Mouse (Mus musculus) limb, embryonic 14.5 days (tissue): Measurements from ENCODE around the gene Slc19a1. TPM values are rescaled to one million over a fixed set of nuclear protein-coding genes. Genes with fewer than 3 reads are reported as not detected.
A peak's percentile ranks its signal among the peaks of the same experiment; 100 is the strongest.

Experiments used
- ATAC-seq: fragments of 200-750 bp; cut with Nextera tagmentation; 2 replicates; pipeline ENCODE4 v1.8.0; 2017; ENCODE audit warnings: low read depth, moderate number of reproducible peaks, moderate TSS enrichment; ENCODE audit not compliant: low FRiP score
- DNase-seq: peaks from one replicate; pipeline ENCODE4 v3.0.0-alpha.2; 2015; ENCODE audit warnings: low spot score
- H3K27ac ChIP-seq: fragments of 300-500 bp; sonication (generic); replicated peaks from 2 replicates; pipeline ENCODE4 v1.5.1; 2014; ENCODE audit warnings: low read depth, mild to moderate bottlenecking, low read length, moderate library complexity, mixed read lengths
- H3K27me3 ChIP-seq: fragments of 300-500 bp; sonication (generic); 2 replicates; pipeline ENCODE4 v1.6.1; 2014; ENCODE audit warnings: low read length, mixed read lengths; ENCODE audit not compliant: control insufficient read depth, insufficient read depth
- H3K36me3 ChIP-seq: fragments of 300-500 bp; sonication (generic); 2 replicates; pipeline ENCODE4 v1.6.1; 2014; ENCODE audit warnings: mild to moderate bottlenecking, low read length, moderate library complexity, mixed read lengths; ENCODE audit not compliant: control insufficient read depth, insufficient read depth
- H3K4me1 ChIP-seq: fragments of 300-500 bp; sonication (generic); 2 replicates; pipeline ENCODE4 v1.6.1; 2014; ENCODE audit warnings: antibody characterized with exemption, low read length, mixed read lengths; ENCODE audit not compliant: control insufficient read depth, insufficient read depth
- H3K4me2 ChIP-seq: fragments of 300-500 bp; sonication (generic); replicated peaks from 2 replicates; pipeline ENCODE4 v1.6.1; 2014; ENCODE audit warnings: low read depth, mild to moderate bottlenecking, low read length, moderate library complexity; ENCODE audit not compliant: severe bottlenecking
- H3K4me3 ChIP-seq: fragments of 300-500 bp; sonication (generic); replicated peaks from 2 replicates; pipeline ENCODE4 v1.5.1; 2014; ENCODE audit warnings: low read length
- H3K9ac ChIP-seq: fragments of 300-500 bp; sonication (generic); 2 replicates; pipeline ENCODE4 v1.6.1; 2014; ENCODE audit warnings: mild to moderate bottlenecking, low read depth, low read length, moderate library complexity; ENCODE audit not compliant: severe bottlenecking
- H3K9me3 ChIP-seq: fragments of 300-500 bp; sonication (generic); 2 replicates; pipeline ENCODE4 v1.6.1; 2016; ENCODE audit warnings: low read length; ENCODE audit not compliant: control insufficient read depth
- POLR2A ChIP-seq: fragments of 200-500 bp; IDR thresholded peaks from 2 replicates; pipeline ENCODE4 v1.8.0; 2012; ENCODE audit warnings: inconsistent platforms, mild to moderate bottlenecking, moderate library complexity, borderline replicate concordance; ENCODE audit not compliant: insufficient read depth, insufficient read length; ENCODE audit errors: extremely low read depth
- WGBS: fragments of 180-500 bp; shearing (Covaris S2); extraction: QIAGEN DNeasy Blood & Tissue Kit; methylation state at CpG from one replicate; pipeline ENCODE4 v1.1.7; 2014; 5-methylcytosine and 5-hydroxymethylcytosine counted together
- polyA plus RNA-seq, 2 experiments: library from polyadenylated mRNA; depleted of rRNA in 1 of 2; stranded (reverse) in 1 of 2; unstranded in 1 of 2; fragments of >200 nt; fragmentation: Nextera tagmentation in 1 of 2; extraction: Ambion mirVana in 1 of 2; gene quantifications; 2 replicates each; pipeline versions ENCODE4 v1.2.1 to v1.2.3; 2012 to 2014

Slc19a1 gene
- 47.1 and 80.8 TPM in 2 replicates for polyA plus RNA-seq (2012; rRNA removed)
- 30.5 and 32.1 TPM in 2 replicates for polyA plus RNA-seq (2014; fragmentation: Nextera tagmentation; extraction: Ambion mirVana)

- DNase-seq (no peak), ATAC-seq (no peak)
- Histone ChIP-seq H3K27me3 (no peaks in the 10 kb centered on the region), H3K4me3 (peak within 1 kb of the TSS; percentile 69), H3K9ac (peak within 1 kb of the TSS; percentile 76), H3K27ac (0 out of 2 replicates have a peak within 1 kb of the TSS, but pooled peaks have one; percentile 38), H3K4me1 (peaks cover 22% of the 10 kb centered on the region), H3K9me3 (no peaks in the 10 kb centered on the region), H3K36me3 (peaks cover 1% of the 10 kb centered on the region; the same call in 1 of the 2 replicates), H3K4me2 (peak within 1 kb of the TSS; percentile 91)
- 41% methylated on average over 13 of the region's 13 CpGs for WGBS
- TF ChIP-seq POLR2A = no peak
These were observed at the start of gene Slc19a1 for GRCm38 (mm10) chr10:77031768-77032375. Gene Slc19a1 (plus strand): TSS chr10:77032241.

- DNase-seq = no peak
- H3K4me3 ChIP-seq = no peak overlapping the region
- TF ChIP-seq POLR2A = no peak
- no peaks in the 10 kb centered on the region for H3K36me3 ChIP-seq
- H3K27ac ChIP-seq = no peak overlapping the region
- H3K4me2 ChIP-seq = no peak overlapping the region
- no peaks in the 10 kb centered on the region for H3K27me3 ChIP-seq
- no peaks in the 10 kb centered on the region for H3K9me3 ChIP-seq
- WGBS = 91% methylated on average over 5 of the region's 5 CpGs
- H3K4me1 ChIP-seq = no peaks in the 10 kb centered on the region
- H3K9ac ChIP-seq = no peak overlapping the region
- no peak for ATAC-seq
These were observed 43.5 kb upstream of the Slc19a1 start for GRCm38 (mm10) chr10:76988586-76988985.

- no peak for TF ChIP-seq POLR2A
- Histone ChIP-seq H3K27ac (no peak overlapping the region), H3K9ac (no peak overlapping the region), H3K9me3 (no peaks in the 10 kb centered on the region), H3K27me3 (no peaks in the 10 kb centered on the region), H3K4me3 (no peak overlapping the region), H3K36me3 (no peaks in the 10 kb centered on the region), H3K4me2 (no peak overlapping the region), H3K4me1 (no peaks in the 10 kb centered on the region)
- DNase-seq (no peak), ATAC-seq (no peak)
- WGBS = 73% methylated on average over 3 of the region's 3 CpGs
These were observed 39.6 kb upstream of the Slc19a1 start for GRCm38 (mm10) chr10:76992456-76992855.

GRCm38 (mm10) chr10:76997759-76998513 lies 34.1 kb upstream of the Slc19a1 start:
- WGBS = 75% methylated on average over 17 of the region's 17 CpGs
- H3K9ac ChIP-seq = no peak overlapping the region
- no peaks in the 10 kb centered on the region for H3K36me3 ChIP-seq
- ATAC-seq (0 out of 2 replicates have a peak, but pooled peaks have one; percentile 15), DNase-seq (no peak)
- TF ChIP-seq POLR2A = no peak
- no peaks in the 10 kb centered on the region for H3K4me1 ChIP-seq
- no peak overlapping the region for H3K27ac ChIP-seq
- no peaks in the 10 kb centered on the region for H3K27me3 ChIP-seq
- no peak overlapping the region for H3K4me2 ChIP-seq
- H3K4me3 ChIP-seq = no peak overlapping the region
- H3K9me3 ChIP-seq = no peaks in the 10 kb centered on the region

- WGBS = 18% methylated on average over 7 of the region's 7 CpGs
- no peaks in the 10 kb centered on the region for H3K9me3 ChIP-seq
- TF ChIP-seq POLR2A = no peak
- ATAC-seq (no peak), DNase-seq (no peak)
- H3K36me3 ChIP-seq = no peaks in the 10 kb centered on the region
- no peaks in the 10 kb centered on the region for H3K27me3 ChIP-seq
- H3K4me2 ChIP-seq = no peak overlapping the region
- no peak overlapping the region for H3K4me3 ChIP-seq
- H3K4me1 ChIP-seq = peaks cover 16% of the 10 kb centered on the region
- no peak overlapping the region for H3K27ac ChIP-seq
- H3K9ac ChIP-seq = no peak overlapping the region
These were observed 27.1 kb upstream of the Slc19a1 start for GRCm38 (mm10) chr10:77004936-77005335.
